Mouse (Mus musculus): ENCODE results near the gene Cited1.

The Cited1 gene

GRCm38 (mm10) chrX:102251937-102252860, at the start of gene Cited1:
TSS of gene Cited1 (minus strand) at chrX:102252181.
- peak; percentile 69 for DNase-seq (ENCODE audit: low spot score)

- no peak for DNase-seq (ENCODE audit: low spot score)
These were observed 32.9 kb upstream of the Cited1 start for GRCm38 (mm10) chrX:102284889-102285288.

GRCm38 (mm10) chrX:102262620-102263345, 10.8 kb upstream of the Cited1 start:
- no peak for DNase-seq (ENCODE audit: low spot score)

- DNase-seq (ENCODE audit: low spot score), result no peak
These were observed 7.8 kb upstream of the Cited1 start for GRCm38 (mm10) chrX:102259772-102260171.

- peak; percentile 7 for DNase-seq (ENCODE audit: low spot score)
These were observed 1.9 kb upstream of the Cited1 start for GRCm38 (mm10) chrX:102253892-102254291.

- DNase-seq (ENCODE audit: low spot score), result peak; percentile 11
These were observed 602 bp downstream of the Cited1 start for GRCm38 (mm10) chrX:102251221-102251936.

GRCm38 (mm10) chrX:102250891-102251170, 1.1 kb downstream of the Cited1 start:
- DNase-seq (ENCODE audit: low spot score), result peak; percentile 7

GRCm38 (mm10) chrX:102250150-102250890, 1.7 kb downstream of the Cited1 start:
- no peak for DNase-seq (ENCODE audit: low spot score)

- DNase-seq (ENCODE audit: low spot score), result no peak
These were observed 7.6 kb downstream of the Cited1 start for GRCm38 (mm10) chrX:102244334-102244733.

GRCm38 (mm10) chrX:102219126-102219525, 32.9 kb downstream of the Cited1 start:
- DNase-seq (ENCODE audit: low spot score), result peak; percentile 14

GRCm38 (mm10) chrX:102215356-102215755, 36.6 kb downstream of the Cited1 start:
- DNase-seq (ENCODE audit: low spot score), result peak; percentile 10

Measured in MN1 (cell line).